Mouse (Mus musculus): Measurements from ENCODE around the gene Tnip1.

GRCm38 (mm10) chr11:54911671-54912502, 50.8 kb downstream of the Tnip1 start:
- TF ChIP-seq CTCF (IDR thresholded peaks at IDR 0.05) (no peak), EP300 (IDR thresholded peaks at IDR 0.05) (no peak)

All from lung, postnatal 0 days (tissue).